Mouse (Mus musculus): ENCODE results near the gene Apc2.

DNA sequence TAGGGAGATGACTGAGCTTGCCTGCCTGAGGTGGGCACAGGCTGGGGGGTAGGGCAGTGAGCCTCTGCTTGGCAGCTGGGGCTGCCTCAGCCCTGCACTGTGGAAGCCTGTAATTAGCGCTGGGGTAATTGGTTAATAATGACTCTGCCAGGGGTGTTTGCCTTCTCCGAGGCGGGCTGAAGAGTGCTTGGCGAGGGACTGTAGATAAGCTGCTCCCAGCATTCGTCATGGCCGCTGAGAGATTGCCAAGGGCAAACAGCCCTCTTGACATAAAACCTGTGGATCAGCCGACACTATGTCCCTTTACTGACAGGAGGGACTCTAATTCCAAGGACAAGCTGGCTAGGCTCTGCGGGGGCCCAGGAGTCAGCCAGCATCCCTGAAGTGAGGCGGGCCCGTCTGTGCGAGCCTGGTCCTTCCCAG, 20.6 kb downstream of the Apc2 start:
- no peak for TF ChIP-seq POLR2A (IDR thresholded peaks at IDR 0.05; ENCODE audit: control insufficient read depth, low read depth, low read length)
- TF ChIP-seq CTCF (IDR thresholded peaks at IDR 0.05; ENCODE audit: control insufficient read depth, insufficient read depth, insufficient replicate concordance, low read depth, low read length), result no peak

All from testis, adult 2 months (tissue).